Mouse (Mus musculus): ENCODE data around the gene Kdm2b. TPM values are rescaled to one million over a fixed set of nuclear protein-coding genes. Genes with fewer than 3 reads are reported as not detected.
A peak's percentile ranks its signal among the peaks of the same experiment; 100 is the strongest.

The Kdm2b gene
- polyA plus RNA-seq, 1 experiment from 2014 or later: 31.7 TPM

DNA sequence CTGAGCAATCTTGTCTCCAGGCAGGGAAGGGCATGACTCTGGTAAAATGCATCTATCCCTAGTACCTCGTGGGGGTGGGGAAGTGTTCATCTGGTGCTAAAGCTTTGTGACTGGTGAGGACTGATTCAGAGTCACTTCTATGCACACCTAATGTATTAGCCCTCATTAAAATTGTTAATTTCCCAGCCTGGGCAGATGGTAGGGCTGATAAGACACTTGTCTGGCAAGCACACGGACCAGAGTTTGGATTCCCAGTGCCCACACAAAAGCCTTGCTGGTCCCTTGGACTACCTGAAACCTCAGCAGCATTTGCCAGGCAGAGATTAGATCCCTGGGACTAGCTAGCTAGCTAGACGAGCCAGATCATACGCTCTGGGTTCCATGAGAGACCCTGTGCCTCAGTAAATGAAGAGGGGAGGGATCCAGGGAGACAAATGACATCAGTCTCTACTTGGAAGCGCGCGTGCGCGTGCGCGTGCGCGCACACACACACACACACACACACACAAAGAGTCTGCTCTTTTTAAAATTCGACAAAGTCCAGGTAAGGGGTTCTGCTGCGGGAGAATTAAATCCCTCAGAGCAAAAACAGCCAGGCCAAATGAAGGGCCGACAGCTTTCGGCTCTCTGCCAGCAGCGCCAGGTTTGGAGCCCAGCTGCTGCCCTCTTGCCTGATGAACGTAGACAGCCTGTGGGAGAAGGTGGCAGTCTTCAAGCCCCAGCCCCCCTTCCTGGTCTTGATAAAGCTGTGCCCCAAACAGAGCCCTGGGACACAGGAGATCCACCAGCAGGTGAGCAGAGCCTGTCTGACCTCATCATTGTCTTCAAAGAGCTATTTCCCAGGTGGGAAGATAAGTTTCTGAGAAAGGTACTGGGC lies 16.3 kb upstream of the Kdm2b start:
- Histone ChIP-seq H3K4me1 (replicated peaks; ENCODE audit: control insufficient read depth, insufficient read depth, low read length) (no peaks in the 10 kb centered on the region), H3K4me3 (ENCODE audit: low read depth, low read length) (no peak overlapping the region), H3K9ac (ENCODE audit: low read length) (no peak overlapping the region), H3K4me2 (ENCODE audit: low read length) (no peak overlapping the region), H3K27ac (ENCODE audit: low read depth) (no peak overlapping the region), H3K27me3 (replicated peaks; ENCODE audit: control insufficient read depth, insufficient read depth, low read length) (no peaks in the 10 kb centered on the region), H3K36me3 (ENCODE audit: control insufficient read depth, insufficient read depth, low read length) (no peaks in the 10 kb centered on the region), H3K9me3 (ENCODE audit: control insufficient read depth, low read length) (no peaks in the 10 kb centered on the region)
- DNase-seq (ENCODE audit: low spot score) (no peak), ATAC-seq (replicated peaks; ENCODE audit: low FRiP score, low TSS enrichment, low read depth) (0 out of 2 replicates have a peak, but pooled peaks have one; percentile 4)
- 52% methylated on average over 19 of the region's 19 CpGs for WGBS

DNA sequence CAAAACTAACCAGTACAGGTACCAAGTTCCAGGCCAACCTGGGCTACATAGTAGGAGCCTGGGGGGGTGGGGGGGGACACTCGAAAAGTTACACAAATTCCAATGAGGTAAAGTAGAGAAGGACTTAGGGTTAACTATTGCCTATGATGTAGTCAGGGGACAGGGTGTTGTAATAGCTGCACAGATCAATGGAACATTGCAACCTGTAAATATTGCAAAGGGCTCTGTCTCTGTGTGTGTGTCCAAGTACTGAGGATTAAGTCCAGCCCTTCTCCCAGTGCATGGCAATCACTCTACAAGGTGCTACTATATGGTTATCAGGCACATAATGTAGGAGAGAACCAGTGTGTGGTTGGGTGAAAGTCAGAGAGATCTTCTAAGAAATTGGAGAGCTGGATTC lies 11.3 kb upstream of the Kdm2b start:
- Histone ChIP-seq H3K9me3 (ENCODE audit: control insufficient read depth, low read length) (no peaks in the 10 kb centered on the region), H3K36me3 (ENCODE audit: control insufficient read depth, insufficient read depth, low read length) (no peaks in the 10 kb centered on the region), H3K4me2 (ENCODE audit: low read length) (no peak overlapping the region), H3K27ac (ENCODE audit: low read depth) (no peak overlapping the region), H3K4me1 (replicated peaks; ENCODE audit: control insufficient read depth, insufficient read depth, low read length) (no peaks in the 10 kb centered on the region), H3K27me3 (replicated peaks; ENCODE audit: control insufficient read depth, insufficient read depth, low read length) (no peaks in the 10 kb centered on the region), H3K9ac (ENCODE audit: low read length) (no peak overlapping the region), H3K4me3 (ENCODE audit: low read depth, low read length) (no peak overlapping the region)
- ATAC-seq (replicated peaks; ENCODE audit: low FRiP score, low TSS enrichment, low read depth) (no peak), DNase-seq (ENCODE audit: low spot score) (no peak)
- 64% methylated on average over 1 of the region's 1 CpGs for WGBS

DNA sequence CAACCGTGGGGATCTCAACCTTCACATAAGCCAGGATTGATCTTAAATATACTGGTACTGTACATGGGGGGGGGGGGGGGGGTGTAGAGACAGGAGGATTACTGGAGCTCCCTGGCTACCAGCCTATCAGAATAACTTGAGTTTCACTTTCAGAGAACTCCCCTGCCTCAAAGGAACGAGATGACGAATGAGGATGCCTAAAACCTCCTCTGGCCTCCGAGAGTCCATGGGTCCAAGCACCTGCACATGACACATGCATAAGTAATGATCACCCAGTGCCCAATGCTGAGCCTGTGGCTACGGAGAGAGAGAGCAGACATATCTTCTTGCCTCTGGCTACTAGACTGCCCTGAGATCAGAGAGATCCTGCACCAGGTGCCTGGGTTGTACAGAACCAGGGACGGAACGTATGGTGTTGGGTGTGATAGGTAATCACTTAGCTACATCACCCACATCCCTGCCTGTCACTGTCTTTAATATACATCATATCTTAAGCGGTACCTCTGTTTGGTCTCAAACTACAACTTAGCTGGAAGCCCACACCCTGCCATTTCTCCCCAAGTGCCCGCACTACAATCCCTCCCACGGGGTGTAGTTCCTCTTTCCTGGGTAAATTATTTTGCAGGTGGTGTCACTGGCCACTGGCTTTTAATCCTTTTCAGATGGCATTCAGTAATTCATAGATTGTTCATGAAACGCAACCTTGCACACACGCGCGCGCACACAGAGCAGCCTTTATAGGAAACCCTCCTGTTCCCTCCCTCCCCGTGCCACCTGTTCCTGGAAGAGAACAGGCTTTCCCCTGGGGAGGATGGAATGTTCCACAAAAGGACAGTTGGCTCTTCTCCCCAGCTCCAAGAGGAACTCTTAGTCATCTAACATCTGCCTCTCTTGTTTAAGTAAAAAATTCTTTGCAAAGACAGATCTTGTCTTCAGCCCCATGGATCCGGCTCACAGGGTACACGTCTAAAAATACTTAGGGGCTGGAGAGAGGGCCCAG lies 7.9 kb upstream of the Kdm2b start:
- Histone ChIP-seq H3K4me1 (replicated peaks; ENCODE audit: control insufficient read depth, insufficient read depth, low read length) (no peaks in the 10 kb centered on the region), H3K4me2 (ENCODE audit: low read length) (no peak overlapping the region), H3K36me3 (ENCODE audit: control insufficient read depth, insufficient read depth, low read length) (no peaks in the 10 kb centered on the region), H3K27me3 (replicated peaks; ENCODE audit: control insufficient read depth, insufficient read depth, low read length) (no peaks in the 10 kb centered on the region), H3K4me3 (ENCODE audit: low read depth, low read length) (no peak overlapping the region), H3K27ac (ENCODE audit: low read depth) (no peak overlapping the region), H3K9me3 (ENCODE audit: control insufficient read depth, low read length) (no peaks in the 10 kb centered on the region), H3K9ac (ENCODE audit: low read length) (no peak overlapping the region)
- no peak for ATAC-seq (replicated peaks; ENCODE audit: low FRiP score, low TSS enrichment, low read depth)
- 82% methylated on average over 18 of the region's 18 CpGs for WGBS
- no peak for DNase-seq (ENCODE audit: low spot score)

DNA sequence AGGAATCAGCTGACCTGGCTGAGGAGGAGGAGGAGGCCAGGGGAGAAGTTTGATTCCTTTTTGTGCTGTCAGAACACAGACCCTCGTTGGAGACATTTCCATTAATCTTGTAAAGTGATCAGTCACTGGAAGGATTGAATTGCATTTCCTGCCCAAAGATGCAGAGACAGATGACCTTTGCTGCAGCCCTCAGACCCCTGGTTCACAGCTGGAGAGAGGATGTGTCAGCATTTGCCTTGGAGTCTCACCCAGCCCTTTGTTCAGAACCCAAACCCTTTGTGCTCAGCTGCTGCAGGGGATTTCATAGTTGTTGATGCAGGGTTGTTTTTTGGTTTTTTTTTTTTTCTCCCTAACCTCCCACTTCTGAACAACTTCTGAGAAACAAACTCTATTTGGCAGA lies 5.3 kb upstream of the Kdm2b start:
- no peak overlapping the region for H3K27ac ChIP-seq (ENCODE audit: low read depth)
- H3K4me2 ChIP-seq (ENCODE audit: low read length): peak overlapping the region; percentile 9; the same call in 1 of the 2 replicates
- peaks cover 17% of the 10 kb centered on the region for H3K4me1 ChIP-seq (replicated peaks; ENCODE audit: control insufficient read depth, insufficient read depth, low read length)
- WGBS: 5% methylated on average over 1 of the region's 1 CpGs
- H3K4me3 ChIP-seq (ENCODE audit: low read depth, low read length): no peak overlapping the region
- no peaks in the 10 kb centered on the region for H3K36me3 ChIP-seq (ENCODE audit: control insufficient read depth, insufficient read depth, low read length)
- H3K27me3 ChIP-seq (replicated peaks; ENCODE audit: control insufficient read depth, insufficient read depth, low read length): no peaks in the 10 kb centered on the region
- DNase-seq (ENCODE audit: low spot score): no peak
- 0 out of 2 replicates have a peak, but pooled peaks have one; percentile 16 for ATAC-seq (replicated peaks; ENCODE audit: low FRiP score, low TSS enrichment, low read depth)
- no peak overlapping the region for H3K9ac ChIP-seq (ENCODE audit: low read length)
- no peaks in the 10 kb centered on the region for H3K9me3 ChIP-seq (ENCODE audit: control insufficient read depth, low read length)

DNA sequence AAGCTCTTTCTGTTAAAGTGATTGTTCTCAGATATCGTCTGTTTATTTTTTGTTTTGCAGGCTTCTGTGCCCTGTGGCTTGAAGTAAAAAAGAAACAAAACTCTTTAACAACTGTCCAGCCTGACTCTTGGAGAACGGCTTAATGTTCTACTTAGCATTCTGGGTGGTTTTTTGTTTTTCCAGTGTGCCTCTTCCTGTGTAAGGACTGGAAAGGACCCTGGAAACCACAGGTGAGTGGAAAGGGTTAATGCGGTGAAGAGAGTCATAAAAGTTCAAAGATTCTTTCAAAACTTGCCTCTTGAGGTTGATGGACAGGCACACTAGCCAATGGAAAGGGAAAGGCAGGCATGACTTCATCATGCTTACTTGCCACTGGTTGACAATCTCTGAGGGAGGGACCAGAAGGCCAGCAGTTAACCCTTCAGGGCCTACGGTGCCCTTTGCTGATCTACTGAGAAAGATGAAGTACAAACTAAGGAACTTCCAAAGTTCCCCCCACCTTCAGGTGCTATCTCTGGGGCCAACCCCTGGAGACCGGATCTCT lies 4.8 kb upstream of the Kdm2b start:
- Histone ChIP-seq H3K4me3 (ENCODE audit: low read depth, low read length) (no peak overlapping the region), H3K4me1 (replicated peaks; ENCODE audit: control insufficient read depth, insufficient read depth, low read length) (peaks cover 22% of the 10 kb centered on the region), H3K27ac (ENCODE audit: low read depth) (peak overlapping the region; percentile 1; the same call in 1 of the 2 replicates), H3K4me2 (ENCODE audit: low read length) (peak overlapping the region; percentile 39), H3K27me3 (replicated peaks; ENCODE audit: control insufficient read depth, insufficient read depth, low read length) (no peaks in the 10 kb centered on the region), H3K9me3 (ENCODE audit: control insufficient read depth, low read length) (no peaks in the 10 kb centered on the region), H3K36me3 (ENCODE audit: control insufficient read depth, insufficient read depth, low read length) (no peaks in the 10 kb centered on the region), H3K9ac (ENCODE audit: low read length) (no peak overlapping the region)
- peak; percentile 96 for DNase-seq (ENCODE audit: low spot score)
- whole genome bisulfite sequencing: 7% methylated on average over 5 of the region's 5 CpGs
- ATAC-seq (replicated peaks; ENCODE audit: low FRiP score, low TSS enrichment, low read depth): peak; percentile 94

DNA sequence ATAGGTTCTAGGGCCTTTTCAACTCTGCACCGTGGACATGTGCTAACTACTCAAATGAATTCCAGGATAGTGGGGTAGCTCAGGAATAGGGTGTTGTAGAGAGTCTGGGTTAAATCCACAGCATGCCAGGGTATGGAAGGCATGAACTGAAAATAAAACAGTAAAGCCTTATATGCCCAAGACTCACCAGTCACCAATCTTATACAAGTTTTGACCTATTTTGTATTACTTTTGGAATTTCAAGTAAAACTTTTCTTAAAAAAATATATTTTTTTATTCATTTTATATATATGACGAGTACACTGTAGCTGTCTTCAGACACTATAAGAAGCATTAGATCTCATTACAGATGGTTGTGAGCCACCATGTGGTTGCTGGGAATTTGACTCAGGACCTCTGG lies 4.2 kb upstream of the Kdm2b start:
- 42% methylated on average over 2 of the region's 2 CpGs for WGBS
- peak overlapping the region; percentile 1; the same call in 1 of the 2 replicates for H3K27ac ChIP-seq (ENCODE audit: low read depth)

DNA sequence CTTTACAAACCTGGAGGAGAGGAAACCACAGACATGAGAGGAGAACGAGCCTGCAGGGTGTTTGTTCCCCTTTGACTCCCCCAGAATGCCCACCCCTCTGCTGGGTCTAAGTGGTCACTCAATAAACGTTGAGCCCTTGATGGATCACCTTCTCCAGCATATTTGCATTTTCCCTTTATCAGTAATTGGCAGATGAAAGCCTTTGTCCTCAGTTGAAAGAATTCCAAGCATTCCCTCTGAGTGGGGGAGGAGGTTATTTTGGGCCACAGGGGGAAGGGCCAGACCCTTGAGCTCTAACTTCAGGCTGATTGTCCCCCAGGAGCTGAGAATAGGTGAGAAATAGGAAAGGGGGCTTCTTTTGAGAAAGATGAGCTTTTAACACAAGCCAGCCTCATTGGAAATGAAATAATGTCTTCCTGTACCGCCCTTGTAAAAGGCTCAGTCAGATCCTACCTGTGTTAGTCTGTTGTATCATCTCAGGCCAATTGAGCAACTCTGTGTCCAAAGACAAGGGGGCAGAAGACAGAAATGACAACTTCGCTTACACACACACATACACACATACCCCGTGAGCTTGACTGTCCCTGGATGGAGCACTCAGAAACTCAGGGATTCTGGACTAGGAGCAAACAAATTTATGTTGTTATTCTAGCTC lies 1.9 kb upstream of the Kdm2b start:
- no peak for DNase-seq (ENCODE audit: low spot score)
- Histone ChIP-seq H3K9me3 (ENCODE audit: control insufficient read depth, low read length) (no peaks in the 10 kb centered on the region), H3K9ac (ENCODE audit: low read length) (no peak overlapping the region), H3K4me3 (ENCODE audit: low read depth, low read length) (no peak overlapping the region), H3K27me3 (replicated peaks; ENCODE audit: control insufficient read depth, insufficient read depth, low read length) (no peaks in the 10 kb centered on the region), H3K4me2 (ENCODE audit: low read length) (0 out of 2 replicates have a peak overlapping the region, but pooled peaks have one; percentile 20), H3K27ac (ENCODE audit: low read depth) (no peak overlapping the region), H3K4me1 (replicated peaks; ENCODE audit: control insufficient read depth, insufficient read depth, low read length) (peaks cover 29% of the 10 kb centered on the region), H3K36me3 (ENCODE audit: control insufficient read depth, insufficient read depth, low read length) (no peaks in the 10 kb centered on the region)
- ATAC-seq (replicated peaks; ENCODE audit: low FRiP score, low TSS enrichment, low read depth): no peak
- 36% methylated on average over 5 of the region's 5 CpGs for WGBS

More for the DNA sequence above, 4.2 kb upstream of the Kdm2b start:
- Histone ChIP-seq H3K4me2 (ENCODE audit: low read length) (peak overlapping the region; percentile 39), H3K9ac (ENCODE audit: low read length) (no peak overlapping the region), H3K36me3 (ENCODE audit: control insufficient read depth, insufficient read depth, low read length) (no peaks in the 10 kb centered on the region), H3K4me3 (ENCODE audit: low read depth, low read length) (no peak overlapping the region), H3K27me3 (replicated peaks; ENCODE audit: control insufficient read depth, insufficient read depth, low read length) (no peaks in the 10 kb centered on the region), H3K9me3 (ENCODE audit: control insufficient read depth, low read length) (no peaks in the 10 kb centered on the region), H3K4me1 (replicated peaks; ENCODE audit: control insufficient read depth, insufficient read depth, low read length) (peaks cover 22% of the 10 kb centered on the region)
- ATAC-seq (replicated peaks; ENCODE audit: low FRiP score, low TSS enrichment, low read depth) (no peak), DNase-seq (ENCODE audit: low spot score) (no peak)

All from intestine, embryonic 14.5 days (tissue).